Mouse (Mus musculus): ENCODE results near the gene Ccdc39. TPM values are rescaled to one million over a fixed set of nuclear protein-coding genes. Genes with fewer than 3 reads are reported as not detected.

Gene Ccdc39
- not detected in 2 replicates for polyA plus RNA-seq (2012; ENCODE audit: insufficient read depth, low replicate concordance)

- H3K9me3 ChIP-seq = peaks cover 4% of the 10 kb centered on the region; the same call in 1 of the 2 replicates
- TF ChIP-seq GATA1 (IDR thresholded peaks at IDR 0.05; ENCODE audit: borderline replicate concordance, low read length) (no peak), FLI1 (IDR thresholded peaks at IDR 0.05; ENCODE audit: low read length) (no peak)
These were observed at the start of gene Ccdc39 for GRCm38 (mm10) chr3:33843801-33844632. Ccdc39 (minus strand) TSS chr3:33844310.

GRCm38 (mm10) chr3:33893433-33893832 is 49.3 kb upstream of the Ccdc39 start:
- no peaks in the 10 kb centered on the region for H3K27me3 ChIP-seq (replicated peaks)
- no peaks in the 10 kb centered on the region for H3K36me3 ChIP-seq (replicated peaks; ENCODE audit: low read length)
- no peak overlapping the region for H3K4me3 ChIP-seq (replicated peaks)
- no peaks in the 10 kb centered on the region for H3K9me3 ChIP-seq
- no peaks in the 10 kb centered on the region for H3K4me1 ChIP-seq
- TF ChIP-seq FLI1 (IDR thresholded peaks at IDR 0.05; ENCODE audit: low read length) = no peak
- no peak for TF ChIP-seq GATA1 (IDR thresholded peaks at IDR 0.05; ENCODE audit: borderline replicate concordance, low read length)

More at GRCm38 (mm10) chr3:33843801-33844632, at the start of gene Ccdc39:
- no peaks in the 10 kb centered on the region for H3K27me3 ChIP-seq (replicated peaks)
- peak within 1 kb of the TSS; percentile 86 for H3K4me3 ChIP-seq (replicated peaks)
- H3K36me3 ChIP-seq (replicated peaks; ENCODE audit: low read length) = no peaks in the 10 kb centered on the region
- H3K4me1 ChIP-seq = peaks cover 7% of the 10 kb centered on the region; the same call in 1 of the 2 replicates

- Histone ChIP-seq H3K27me3 (replicated peaks) (no peaks in the 10 kb centered on the region), H3K4me1 (no peaks in the 10 kb centered on the region), H3K9me3 (no peaks in the 10 kb centered on the region), H3K36me3 (replicated peaks; ENCODE audit: low read length) (no peaks in the 10 kb centered on the region), H3K4me3 (replicated peaks) (no peak overlapping the region)
- TF ChIP-seq FLI1 (IDR thresholded peaks at IDR 0.05; ENCODE audit: low read length) (no peak), GATA1 (IDR thresholded peaks at IDR 0.05; ENCODE audit: borderline replicate concordance, low read length) (no peak)
These were observed 43.3 kb upstream of the Ccdc39 start for GRCm38 (mm10) chr3:33887438-33887837.

DNA sequence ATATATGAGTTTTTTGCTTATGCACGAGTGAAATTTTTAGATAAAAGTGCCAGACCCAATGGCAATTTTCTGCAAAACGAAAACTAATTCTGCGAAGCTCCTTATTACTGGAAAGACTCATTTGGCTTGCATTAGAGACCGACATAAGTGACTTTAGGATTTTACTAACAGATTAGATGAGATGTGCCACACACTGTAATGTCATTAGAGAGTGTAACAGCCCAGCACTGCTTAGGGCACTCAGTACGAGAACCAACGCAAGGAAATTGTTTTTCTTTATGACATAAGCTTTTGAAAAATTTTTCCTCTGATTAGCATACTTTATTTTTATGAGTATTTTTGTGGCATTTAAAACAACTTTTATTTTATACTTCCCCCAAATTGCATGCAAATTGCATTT is 39.0 kb upstream of the Ccdc39 start:
- Histone ChIP-seq H3K4me3 (replicated peaks) (no peak overlapping the region), H3K36me3 (replicated peaks; ENCODE audit: low read length) (no peaks in the 10 kb centered on the region), H3K9me3 (peaks cover 9% of the 10 kb centered on the region; the same call in 1 of the 2 replicates), H3K27me3 (replicated peaks) (no peaks in the 10 kb centered on the region), H3K4me1 (no peaks in the 10 kb centered on the region)
- TF ChIP-seq FLI1 (IDR thresholded peaks at IDR 0.05; ENCODE audit: low read length) (no peak), GATA1 (IDR thresholded peaks at IDR 0.05; ENCODE audit: borderline replicate concordance, low read length) (no peak)

DNA sequence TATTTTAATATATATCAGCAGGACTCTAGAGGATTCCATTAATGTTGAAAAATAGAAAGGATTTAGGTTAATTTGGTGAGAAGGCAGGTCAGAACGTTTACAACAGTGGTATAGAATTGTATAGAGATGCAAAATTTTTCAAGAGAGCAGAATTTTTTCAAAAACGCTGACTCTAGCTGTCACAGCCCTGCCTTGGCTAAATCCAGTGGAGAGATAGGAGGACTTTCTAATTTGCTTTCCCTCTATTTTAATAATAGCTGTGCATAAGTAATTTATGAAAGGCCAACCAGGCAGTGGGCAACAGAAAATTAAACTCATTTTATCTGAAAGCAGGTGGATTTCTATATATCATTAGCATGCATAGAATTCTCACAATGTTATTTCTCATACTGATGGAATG is 38.6 kb upstream of the Ccdc39 start:
- Histone ChIP-seq H3K4me1 (no peaks in the 10 kb centered on the region), H3K4me3 (replicated peaks) (no peak overlapping the region), H3K9me3 (peaks cover 9% of the 10 kb centered on the region; the same call in 1 of the 2 replicates), H3K27me3 (replicated peaks) (no peaks in the 10 kb centered on the region), H3K36me3 (replicated peaks; ENCODE audit: low read length) (no peaks in the 10 kb centered on the region)
- TF ChIP-seq GATA1 (IDR thresholded peaks at IDR 0.05; ENCODE audit: borderline replicate concordance, low read length) (no peak), FLI1 (IDR thresholded peaks at IDR 0.05; ENCODE audit: low read length) (no peak)

GRCm38 (mm10) chr3:33878661-33879060 is 34.6 kb upstream of the Ccdc39 start:
- H3K9me3 ChIP-seq = peaks cover 13% of the 10 kb centered on the region; the same call in 1 of the 2 replicates
- H3K4me1 ChIP-seq = no peaks in the 10 kb centered on the region
- no peaks in the 10 kb centered on the region for H3K36me3 ChIP-seq (replicated peaks; ENCODE audit: low read length)
- TF ChIP-seq FLI1 (IDR thresholded peaks at IDR 0.05; ENCODE audit: low read length) = no peak
- TF ChIP-seq GATA1 (IDR thresholded peaks at IDR 0.05; ENCODE audit: borderline replicate concordance, low read length) = no peak
- H3K4me3 ChIP-seq (replicated peaks) = no peak overlapping the region
- H3K27me3 ChIP-seq (replicated peaks) = no peaks in the 10 kb centered on the region

DNA sequence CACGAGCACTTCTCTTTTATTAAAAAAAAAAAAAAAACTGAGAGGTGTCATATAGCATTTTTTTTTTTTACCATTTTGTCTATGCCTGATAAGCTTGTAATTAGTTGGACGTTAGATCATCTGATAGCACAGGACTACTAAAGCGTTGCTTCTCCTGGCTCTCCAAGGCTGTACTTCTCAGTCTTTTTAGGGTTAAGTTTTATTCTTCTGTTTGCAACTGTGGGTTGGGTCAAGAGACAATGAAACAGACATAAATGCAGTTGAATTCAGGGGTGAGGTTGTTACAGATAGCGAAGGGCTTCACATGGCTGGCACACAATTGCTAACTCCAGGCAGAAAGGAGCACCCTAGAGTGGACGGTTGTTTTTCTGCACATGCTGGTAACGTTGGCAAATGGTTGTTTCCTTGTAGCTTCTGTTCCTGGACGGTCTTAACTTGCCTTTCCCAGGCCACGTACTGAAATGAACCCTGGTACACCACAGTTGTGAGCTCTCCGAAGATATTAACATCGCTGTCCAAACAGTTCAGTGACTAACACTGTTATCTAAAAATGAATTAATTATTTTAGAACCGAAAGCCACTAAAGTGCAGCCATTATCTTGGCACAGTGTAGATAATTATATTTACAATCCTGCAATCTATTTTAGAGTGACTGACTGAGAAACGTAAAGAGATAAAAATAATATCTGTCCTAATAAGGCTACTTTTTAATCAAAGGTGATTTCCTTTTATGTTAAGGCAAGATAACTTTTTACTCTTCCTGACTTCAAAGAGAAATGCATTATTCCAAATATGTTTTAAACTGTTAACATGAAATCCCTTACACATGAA is 30.6 kb upstream of the Ccdc39 start:
- H3K4me3 ChIP-seq (replicated peaks) = no peak overlapping the region
- no peaks in the 10 kb centered on the region for H3K27me3 ChIP-seq (replicated peaks)
- no peak for TF ChIP-seq FLI1 (IDR thresholded peaks at IDR 0.05; ENCODE audit: low read length)
- TF ChIP-seq GATA1 (IDR thresholded peaks at IDR 0.05; ENCODE audit: borderline replicate concordance, low read length) = no peak
- no peaks in the 10 kb centered on the region for H3K36me3 ChIP-seq (replicated peaks; ENCODE audit: low read length)
- no peaks in the 10 kb centered on the region for H3K4me1 ChIP-seq
- 0 out of 2 replicates have a peak, but pooled peaks cover 3% of the 10 kb centered on the region for H3K9me3 ChIP-seq

DNA sequence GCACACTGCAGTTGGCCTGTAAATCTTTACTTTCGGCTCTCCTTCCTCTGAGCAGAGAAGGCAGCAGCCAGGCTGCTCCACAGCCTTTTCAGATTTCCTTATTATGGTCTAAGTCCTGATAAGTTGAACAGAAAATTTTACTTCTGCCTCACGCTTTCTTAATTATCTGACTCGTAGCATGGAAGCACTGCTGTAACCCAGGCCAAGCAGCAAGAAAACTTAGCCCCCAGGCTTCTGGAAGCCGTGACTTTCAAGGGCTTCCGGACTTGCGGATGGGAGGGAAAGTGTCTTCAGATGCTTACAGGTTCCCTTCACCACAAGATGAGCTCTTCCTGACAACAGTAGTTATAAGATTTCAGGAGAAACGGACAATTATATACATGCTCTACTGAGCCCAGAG is 29.7 kb upstream of the Ccdc39 start:
- 0 out of 2 replicates have a peak, but pooled peaks cover 3% of the 10 kb centered on the region for H3K9me3 ChIP-seq
- H3K27me3 ChIP-seq (replicated peaks) = no peaks in the 10 kb centered on the region
- no peaks in the 10 kb centered on the region for H3K36me3 ChIP-seq (replicated peaks; ENCODE audit: low read length)
- TF ChIP-seq FLI1 (IDR thresholded peaks at IDR 0.05; ENCODE audit: low read length) = no peak
- TF ChIP-seq GATA1 (IDR thresholded peaks at IDR 0.05; ENCODE audit: borderline replicate concordance, low read length) = no peak
- H3K4me3 ChIP-seq (replicated peaks) = no peak overlapping the region
- H3K4me1 ChIP-seq = no peaks in the 10 kb centered on the region

- Histone ChIP-seq H3K9me3 (0 out of 2 replicates have a peak, but pooled peaks cover 3% of the 10 kb centered on the region), H3K4me1 (no peaks in the 10 kb centered on the region), H3K36me3 (replicated peaks; ENCODE audit: low read length) (no peaks in the 10 kb centered on the region), H3K27me3 (replicated peaks) (no peaks in the 10 kb centered on the region), H3K4me3 (replicated peaks) (no peak overlapping the region)
- TF ChIP-seq GATA1 (IDR thresholded peaks at IDR 0.05; ENCODE audit: borderline replicate concordance, low read length) (no peak), FLI1 (IDR thresholded peaks at IDR 0.05; ENCODE audit: low read length) (no peak)
These were observed 29.3 kb upstream of the Ccdc39 start for GRCm38 (mm10) chr3:33873366-33873765.
